Mouse (Mus musculus) liver, embryonic 14 days (tissue): ENCODE measurements around the gene Stard7. TPM values are rescaled to one million over a fixed set of nuclear protein-coding genes. Genes with fewer than 3 reads are reported as not detected.

ENCODE experiments used
- polyA plus RNA-seq: library from polyadenylated mRNA; depleted of rRNA; stranded (reverse); fragments of >200 nt; gene quantifications from 2 replicates; pipeline ENCODE4 v1.2.3, GENCODE M21; 2012; rRNA removed

Stard7 gene
- polyA plus RNA-seq = 30.8 and 35.5 TPM in 2 replicates

DNA sequence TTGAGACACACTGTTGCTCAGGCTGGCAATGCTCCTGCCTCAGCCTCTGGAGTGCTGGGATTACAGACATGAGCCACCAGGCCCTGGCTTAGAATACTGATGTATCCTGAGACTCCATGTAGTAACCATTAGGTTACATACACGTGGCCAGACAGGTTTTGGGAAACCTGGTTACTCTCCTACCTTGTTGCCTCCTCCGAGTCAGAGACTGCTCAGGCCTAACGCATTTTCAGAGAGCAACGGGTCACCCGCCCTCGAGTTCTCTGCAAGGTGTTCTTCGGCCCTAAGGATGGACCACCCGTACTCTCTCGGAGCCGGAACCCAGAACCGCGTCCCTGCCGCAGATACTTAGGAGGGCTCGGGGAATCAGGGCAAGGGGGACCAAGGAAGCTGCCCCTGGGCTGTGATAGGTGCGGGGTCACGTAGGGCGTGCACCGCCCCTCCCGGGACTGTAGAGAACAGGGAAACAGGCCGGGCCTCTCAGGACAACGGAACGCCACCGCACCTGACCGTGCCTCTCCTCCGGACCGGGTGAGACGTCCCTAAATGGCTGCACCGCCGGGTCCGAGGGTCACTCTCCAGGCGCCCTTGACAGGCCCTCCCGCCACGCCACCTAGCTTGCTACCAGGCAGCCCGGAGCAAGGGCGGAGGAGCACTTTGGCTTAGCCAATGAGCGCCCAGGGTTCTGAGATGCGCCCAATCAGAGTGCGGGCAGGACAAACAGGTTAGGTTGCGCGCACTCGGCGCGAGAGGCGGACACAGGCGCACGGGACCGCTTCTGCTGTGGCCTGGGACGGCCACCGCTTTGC lies at the start of gene Stard7:
TSS of gene Stard7 (plus strand) at position 728 of the 809 bp plus-strand sequence.

GRCm38 (mm10) chr2:127247592-127248333 lies 22.3 kb upstream of the Stard7 start, which contains the start of the genes Ciao1 and Tmem127:
Gene Ciao1, minus strand, starts transcription at chr2:127247816.
Gene Tmem127, plus strand, starts transcription at chr2:127247908.

DNA sequence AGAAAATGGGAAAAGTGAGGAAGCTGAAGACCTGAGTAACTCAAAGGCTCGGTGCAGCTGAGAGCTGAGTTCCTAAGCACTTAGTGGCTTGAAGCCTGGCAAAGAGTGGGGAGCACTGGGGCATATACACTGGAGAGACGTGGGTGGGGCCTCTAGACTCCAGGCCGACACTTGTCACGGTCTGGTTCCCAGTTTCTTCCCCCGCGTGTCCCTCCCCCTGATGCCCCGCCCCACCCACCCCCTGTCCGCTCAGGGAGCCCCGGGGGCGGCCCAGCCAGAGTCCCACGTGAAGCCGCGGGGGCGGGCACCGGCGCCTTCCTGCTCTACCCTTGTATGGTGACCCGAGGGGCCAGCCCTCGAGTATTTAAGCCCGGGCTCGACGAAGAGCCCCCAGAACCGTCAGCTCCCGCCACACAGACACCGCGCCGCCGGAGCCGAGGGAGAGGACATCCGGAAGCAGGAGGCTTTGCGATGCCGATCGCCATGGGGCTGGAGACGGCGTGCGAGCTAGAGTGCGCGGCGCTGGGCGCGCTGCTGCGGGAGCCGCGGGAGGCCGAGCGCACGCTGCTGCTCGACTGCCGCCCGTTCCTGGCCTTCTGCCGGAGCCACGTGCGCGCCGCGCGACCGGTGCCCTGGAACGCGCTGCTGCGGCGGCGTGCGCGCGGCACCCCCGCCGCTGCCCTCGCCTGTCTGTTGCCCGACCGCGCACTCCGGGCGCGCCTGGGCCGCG lies 65.9 kb downstream of the Stard7 start, which contains the start of gene Dusp2:
TSS of gene Dusp2 (plus strand) at position 393 of the 730 bp plus-strand sequence.

DNA sequence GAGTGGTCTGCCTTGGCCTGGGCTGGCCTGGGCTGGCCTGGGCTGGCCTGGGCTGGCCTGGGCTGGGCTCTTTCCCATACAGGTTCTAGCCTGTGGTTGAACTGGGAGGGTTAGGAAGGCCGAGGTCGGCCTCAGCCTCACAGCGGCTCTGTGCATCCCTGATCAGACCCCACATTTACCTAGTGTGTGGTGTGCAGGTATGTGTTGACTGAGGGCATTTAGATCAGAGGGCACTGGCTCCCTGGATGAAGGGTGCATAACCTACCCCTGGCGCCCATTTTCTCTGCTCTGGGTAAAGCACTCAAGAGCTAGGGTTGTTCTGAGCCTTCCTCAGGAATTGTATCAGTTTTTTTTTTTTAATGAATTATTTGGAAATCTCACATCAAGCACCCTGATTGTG lies 68.4 kb downstream of the Stard7 start, which contains the start of gene Astl:
TSS of gene Astl (plus strand) at position 224 of the 400 bp plus-strand sequence.

Other genes with a start within 250 kb of the Stard7 start
- 25.1 and 30.3 TPM in 2 replicates for gene Blvra, start 199.6 kb upstream of the Stard7 start, polyA plus RNA-seq
- gene Ncaph, start 136.3 kb upstream of the Stard7 start, polyA plus RNA-seq = 33.9 and 36.4 TPM in 2 replicates
- 7.3 and 8.9 TPM in 2 replicates for gene Itpripl1, start 126.8 kb upstream of the Stard7 start, polyA plus RNA-seq
- gene 1810024B03Rik, start 61.9 kb upstream of the Stard7 start, polyA plus RNA-seq = 0.65 and 0.66 TPM in 2 replicates
- 27.0 and 27.9 TPM in 2 replicates for gene Snrnp200, start 61.8 kb upstream of the Stard7 start, polyA plus RNA-seq
- gene Ciao1, start 22.4 kb upstream of the Stard7 start, polyA plus RNA-seq = 25.7 and 27.0 TPM in 2 replicates
- 7.0 and 8.8 TPM in 2 replicates for gene Tmem127, start 22.3 kb upstream of the Stard7 start, polyA plus RNA-seq
- gene Dusp2, start 65.9 kb downstream of the Stard7 start, polyA plus RNA-seq = 1.5 and 1.8 TPM in 2 replicates
- 0.01 TPM in 1 of 2 replicates, not detected in the other for gene Astl, start 68.4 kb downstream of the Stard7 start, polyA plus RNA-seq
- 12.0 and 13.5 TPM in 2 replicates for gene Adra2b, start 93.0 kb downstream of the Stard7 start, polyA plus RNA-seq
- 0.35 and 0.36 TPM in 2 replicates for gene Gpat2, start 155.0 kb downstream of the Stard7 start, polyA plus RNA-seq
- 8.1 and 8.2 TPM in 2 replicates for gene Fahd2a, start 174.3 kb downstream of the Stard7 start, polyA plus RNA-seq